Mouse (Mus musculus) heart, postnatal 0 days (tissue): Measurements from ENCODE around the gene Rgs6. TPM values are rescaled to one million over a fixed set of nuclear protein-coding genes. Genes with fewer than 3 reads are reported as not detected.

Source experiments
- ATAC-seq: fragments of 200-750 bp; cut with Nextera tagmentation; 2 replicates; pipeline ENCODE4 v1.8.0; 2017; ENCODE audit warnings: low read depth, moderate number of reproducible peaks, moderate library complexity; ENCODE audit not compliant: insufficient read depth
- DNase-seq: peaks from one replicate; pipeline ENCODE4 v3.0.0-alpha.2; 2016; ENCODE audit warnings: low spot score
- H3K27ac ChIP-seq: fragments of 300-500 bp; sonication (generic); 2 replicates; pipeline ENCODE4 v1.5.1; 2014; ENCODE audit warnings: low read depth, mild to moderate bottlenecking
- H3K27me3 ChIP-seq: fragments of 300-500 bp; sonication (generic); 2 replicates; pipeline ENCODE4 v1.6.1; 2014; ENCODE audit warnings: low read length, mixed read lengths; ENCODE audit not compliant: control insufficient read depth, insufficient read depth
- H3K36me3 ChIP-seq: fragments of 300-500 bp; sonication (generic); replicated peaks from 2 replicates; pipeline ENCODE4 v1.6.1; 2014; ENCODE audit warnings: low read length, mixed read lengths; ENCODE audit not compliant: control insufficient read depth, insufficient read depth
- H3K4me1 ChIP-seq: fragments of 300-500 bp; sonication (generic); 2 replicates; pipeline ENCODE4 v1.6.1; 2014; ENCODE audit warnings: antibody characterized with exemption; ENCODE audit not compliant: control insufficient read depth, insufficient read depth
- H3K4me2 ChIP-seq: fragments of 300-500 bp; sonication (generic); 2 replicates; pipeline ENCODE4 v1.6.1; 2014; ENCODE audit warnings: low read depth, mild to moderate bottlenecking, low read length, moderate library complexity
- H3K4me3 ChIP-seq: fragments of 300-500 bp; sonication (generic); 2 replicates; pipeline ENCODE4 v1.5.1; 2014; ENCODE audit warnings: low read depth, low read length
- H3K9ac ChIP-seq: fragments of 300-500 bp; sonication (generic); replicated peaks from 2 replicates; pipeline ENCODE4 v1.6.1; 2014; ENCODE audit warnings: low read depth, low read length, mixed read lengths
- H3K9me3 ChIP-seq: fragments of 300-500 bp; sonication (generic); replicated peaks from 2 replicates; pipeline ENCODE4 v1.6.1; 2016; ENCODE audit warnings: low read length; ENCODE audit not compliant: control insufficient read depth
- CTCF ChIP-seq: IDR thresholded peaks from 2 replicates; pipeline ENCODE4 v1.5.1; 2016; ENCODE audit warnings: antibody characterized with exemption, control low read depth, low read depth
- EP300 ChIP-seq: IDR thresholded peaks from 2 replicates; pipeline ENCODE4 v1.6.1; 2016; ENCODE audit warnings: antibody characterized with exemption, low read depth
- WGBS: fragments of 180-500 bp; shearing (Covaris S2); extraction: QIAGEN DNeasy Blood & Tissue Kit; methylation state at CpG from one replicate; pipeline ENCODE4 v1.1.7; 2014; 5-methylcytosine and 5-hydroxymethylcytosine counted together
- polyA plus RNA-seq: library from polyadenylated mRNA; unstranded; fragments of >200 nt; fragmentation: Nextera tagmentation; extraction: Ambion mirVana; gene quantifications from 2 replicates; pipeline ENCODE4 v1.2.1, GENCODE M21; 2015
- total RNA-seq: library from RNA; depleted of rRNA; stranded (reverse); fragments of >200 nt; gene quantifications from 2 replicates; pipeline ENCODE4 v1.2.3, GENCODE M21; 2014; ENCODE audit warnings: low replicate concordance

Gene Rgs6
- total and polyA plus RNA-seq, 2 experiments from 2014 or later, result 12.1 to 16.5 TPM

DNA sequence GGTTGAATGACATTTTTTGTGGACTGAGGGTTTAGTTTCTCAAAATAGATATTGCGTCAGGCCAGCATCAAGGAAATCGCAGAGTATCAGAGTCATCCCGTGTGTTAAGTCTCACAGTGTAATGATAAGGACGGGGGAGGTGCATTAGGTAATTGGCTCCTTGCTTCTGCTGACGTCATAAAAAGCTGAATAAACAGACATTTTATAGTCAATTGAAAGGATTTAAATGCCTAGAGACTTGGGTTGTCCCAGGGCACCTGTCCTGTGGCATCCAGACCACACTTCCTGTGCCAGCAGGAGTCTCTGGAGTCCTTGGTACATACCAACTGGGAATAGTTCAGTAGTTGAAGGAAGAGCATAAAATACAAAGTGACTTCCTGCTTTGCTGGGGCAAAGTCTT is 427.3 kb downstream of the Rgs6 start:
- WGBS, result 39% methylated on average over 5 of the region's 5 CpGs
- Histone ChIP-seq H3K9ac (no peak overlapping the region), H3K27ac (no peak overlapping the region), H3K4me1 (peaks cover 18% of the 10 kb centered on the region), H3K36me3 (no peaks in the 10 kb centered on the region), H3K27me3 (no peaks in the 10 kb centered on the region), H3K4me2 (no peak overlapping the region), H3K4me3 (no peak overlapping the region), H3K9me3 (no peaks in the 10 kb centered on the region)
- DNase-seq (no peak), ATAC-seq (no peak)
- TF ChIP-seq CTCF (no peak), EP300 (no peak)

DNA sequence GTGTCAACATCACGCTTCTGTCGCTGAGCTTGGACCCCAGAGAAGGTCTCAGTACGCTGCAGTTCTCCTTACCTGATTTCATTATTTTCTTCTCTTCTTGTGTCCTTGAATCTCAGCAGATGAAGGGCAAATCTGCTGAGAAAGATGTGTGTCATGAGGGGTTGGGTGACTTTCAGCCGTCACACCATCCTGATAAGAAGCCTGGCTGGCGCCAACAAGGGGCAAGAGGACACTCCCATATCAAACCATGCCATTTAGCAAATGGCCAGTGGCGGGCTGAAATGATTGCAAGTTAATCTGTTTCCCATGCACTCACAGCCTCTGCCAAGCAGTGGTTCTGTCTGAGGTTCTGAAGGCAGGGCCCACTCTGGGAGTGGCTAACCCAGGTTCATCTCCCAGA is 428.4 kb downstream of the Rgs6 start:
- H3K27ac ChIP-seq, result no peak overlapping the region
- no peak overlapping the region for H3K9ac ChIP-seq
- no peaks in the 10 kb centered on the region for H3K9me3 ChIP-seq
- DNase-seq (no peak), ATAC-seq (no peak)
- H3K4me3 ChIP-seq, result no peak overlapping the region
- TF ChIP-seq CTCF, result no peak
- TF ChIP-seq EP300, result no peak
- no peak overlapping the region for H3K4me2 ChIP-seq
- H3K36me3 ChIP-seq, result no peaks in the 10 kb centered on the region
- H3K27me3 ChIP-seq, result no peaks in the 10 kb centered on the region
- 45% methylated on average over 6 of the region's 6 CpGs for WGBS
- peaks cover 18% of the 10 kb centered on the region for H3K4me1 ChIP-seq

DNA sequence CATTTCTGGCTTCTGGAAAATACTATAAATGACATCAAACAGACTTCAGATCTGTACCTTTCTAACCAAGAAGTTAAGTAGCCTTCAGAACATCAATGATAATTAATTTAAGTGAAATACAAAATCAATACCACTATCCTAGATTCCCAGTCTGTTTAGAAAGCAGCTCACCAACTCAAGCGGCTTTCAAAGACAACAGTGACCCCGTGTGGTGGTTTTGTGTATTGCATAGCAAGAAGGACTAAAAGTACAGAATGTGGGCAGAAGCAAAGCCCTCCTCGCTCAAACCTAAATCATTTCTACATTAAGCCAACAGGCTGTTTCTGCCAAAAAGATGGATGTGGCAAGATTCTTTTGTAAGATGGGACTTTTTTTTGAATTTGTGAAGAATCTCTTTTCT is 429.9 kb downstream of the Rgs6 start:
- Histone ChIP-seq H3K9me3 (no peaks in the 10 kb centered on the region), H3K9ac (no peak overlapping the region), H3K27ac (no peak overlapping the region), H3K27me3 (no peaks in the 10 kb centered on the region), H3K36me3 (no peaks in the 10 kb centered on the region), H3K4me3 (no peak overlapping the region), H3K4me2 (no peak overlapping the region), H3K4me1 (peaks cover 18% of the 10 kb centered on the region)
- whole genome bisulfite sequencing, result 6% methylated on average over 3 of the region's 3 CpGs
- no peak for TF ChIP-seq EP300
- TF ChIP-seq CTCF, result peak; percentile 96
- ATAC-seq (no peak), DNase-seq (peak; percentile 55)

DNA sequence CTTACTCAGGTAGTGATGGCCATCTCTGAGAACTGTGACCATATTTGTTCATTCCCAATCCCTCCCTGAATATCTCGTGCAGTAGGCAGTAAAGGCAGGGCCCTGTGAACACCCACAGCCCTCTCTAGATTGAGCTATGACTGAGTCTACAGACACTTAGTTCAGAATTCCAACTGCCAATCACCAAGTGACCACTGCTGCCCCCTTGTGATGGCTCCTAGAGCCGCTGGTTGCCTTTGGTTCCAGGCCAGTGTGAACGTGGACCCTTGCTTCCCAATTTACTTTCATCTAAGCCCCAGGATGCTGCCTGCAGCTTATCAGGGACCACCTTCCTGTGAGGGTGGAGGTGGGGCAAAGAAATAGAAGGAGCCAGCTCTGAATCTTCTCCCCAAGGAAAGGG is 438.9 kb downstream of the Rgs6 start:
- H3K27me3 ChIP-seq, result no peaks in the 10 kb centered on the region
- no peak overlapping the region for H3K9ac ChIP-seq
- TF ChIP-seq CTCF (0 out of 2 replicates have a peak, but pooled peaks have one; percentile 19), EP300 (no peak)
- 54% methylated on average over 3 of the region's 3 CpGs for WGBS
- no peak for DNase-seq
- H3K4me3 ChIP-seq, result no peak overlapping the region
- no peaks in the 10 kb centered on the region for H3K36me3 ChIP-seq
- no peak overlapping the region for H3K27ac ChIP-seq
- no peaks in the 10 kb centered on the region for H3K9me3 ChIP-seq
- ATAC-seq, result no peak
- no peaks in the 10 kb centered on the region for H3K4me1 ChIP-seq
- no peak overlapping the region for H3K4me2 ChIP-seq

DNA sequence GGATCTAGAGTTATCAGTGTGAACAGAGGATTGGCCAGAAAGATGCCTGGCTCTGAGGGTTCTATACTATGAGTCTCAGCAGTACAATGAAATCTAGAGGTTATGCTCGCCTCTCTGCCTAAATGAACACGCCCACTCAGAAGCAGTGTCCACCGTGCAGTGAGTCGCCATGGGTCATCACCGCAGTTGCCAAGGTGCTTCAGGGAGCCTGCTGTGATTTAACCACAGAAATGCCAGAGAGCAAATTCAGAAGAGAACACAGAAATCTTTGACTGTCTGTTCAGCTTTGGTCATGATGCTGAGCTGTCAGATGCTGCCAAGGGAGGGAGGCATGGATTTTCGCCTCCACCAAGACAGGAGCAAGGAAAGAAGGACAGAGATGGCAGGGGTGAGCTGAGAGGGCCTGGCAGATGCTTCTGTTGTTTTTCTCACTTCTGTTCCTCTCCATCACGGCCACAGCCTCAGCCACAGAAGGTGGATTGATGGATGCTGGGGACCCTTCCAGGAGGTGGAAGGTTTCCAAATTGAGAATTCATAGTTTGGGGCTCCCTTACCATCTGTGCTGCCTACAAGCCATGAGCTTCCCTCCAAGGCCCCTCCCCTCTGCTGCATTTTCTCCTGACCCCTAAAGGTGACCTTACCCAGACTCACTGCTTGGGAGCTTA is 445.2 kb downstream of the Rgs6 start:
- no peak overlapping the region for H3K27ac ChIP-seq
- ATAC-seq (no peak), DNase-seq (no peak)
- H3K4me3 ChIP-seq, result no peak overlapping the region
- TF ChIP-seq CTCF, result no peak
- no peak for TF ChIP-seq EP300
- H3K36me3 ChIP-seq, result no peaks in the 10 kb centered on the region
- H3K9me3 ChIP-seq, result no peaks in the 10 kb centered on the region
- H3K4me1 ChIP-seq, result no peaks in the 10 kb centered on the region
- no peak overlapping the region for H3K9ac ChIP-seq
- WGBS, result 61% methylated on average over 7 of the region's 7 CpGs
- no peaks in the 10 kb centered on the region for H3K27me3 ChIP-seq
- H3K4me2 ChIP-seq, result no peak overlapping the region
